Mouse (Mus musculus) bone marrow, adult 2 months (tissue): ENCODE results near the gene Nkd2.

Experiments used
- CTCF ChIP-seq: fragments of 200-500 bp; IDR thresholded peaks from 2 replicates; pipeline ENCODE4 v1.5.1; 2011; ENCODE audit warnings: low read length, control low read depth; ENCODE audit not compliant: control insufficient read depth, insufficient read depth
- POLR2A ChIP-seq: fragments of 200-500 bp; IDR thresholded peaks from 2 replicates; pipeline ENCODE4 v1.6.1; 2011; ENCODE audit warnings: low read depth, mild to moderate bottlenecking, control low read depth, low read length, borderline replicate concordance; ENCODE audit not compliant: control insufficient read depth

DNA sequence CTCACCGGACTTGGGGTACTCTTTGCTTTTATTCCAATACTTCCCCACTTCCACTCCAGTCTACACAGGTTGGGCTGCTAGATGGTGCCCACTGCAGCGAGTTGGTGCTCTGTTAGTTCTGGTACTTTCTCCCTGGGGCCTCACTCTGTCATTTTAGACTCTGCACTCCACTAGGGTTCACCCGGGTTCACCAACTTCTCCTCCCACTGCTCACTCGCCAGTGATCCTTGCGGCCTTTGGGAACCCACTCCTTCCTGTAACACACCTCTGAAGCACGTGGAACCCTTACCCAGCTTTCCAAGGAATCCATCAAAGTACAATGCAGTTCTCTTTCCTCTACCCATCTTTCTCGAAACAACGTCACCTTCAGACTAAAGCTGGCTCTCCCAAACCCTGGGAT lies 9.7 kb downstream of the Nkd2 start:
- TF ChIP-seq CTCF: no peak
- no peak for TF ChIP-seq POLR2A
